Mouse (Mus musculus) heart, embryonic 15.5 days (tissue): ENCODE data around the gene Akap7. TPM values are rescaled to one million over a fixed set of nuclear protein-coding genes. Genes with fewer than 3 reads are reported as not detected.

Experiments used
- polyA plus RNA-seq: library from polyadenylated mRNA; unstranded; fragments of >200 nt; fragmentation: Nextera tagmentation; extraction: Ambion mirVana; gene quantifications from 2 replicates; pipeline ENCODE4 v1.2.1, GENCODE M21; 2015

Akap7 gene
- polyA plus RNA-seq, 1 experiment from 2014 or later, result 29.9 TPM

Other genes starting within 250 kb of the Akap7 start
- gene Epb41l2, start 51.9 kb upstream of the Akap7 start, polyA plus RNA-seq, result 41.8 and 53.9 TPM in 2 replicates
- gene Smlr1, start 228.4 kb upstream of the Akap7 start, polyA plus RNA-seq, result not detected in 2 replicates